In the genomic region with DNA sequence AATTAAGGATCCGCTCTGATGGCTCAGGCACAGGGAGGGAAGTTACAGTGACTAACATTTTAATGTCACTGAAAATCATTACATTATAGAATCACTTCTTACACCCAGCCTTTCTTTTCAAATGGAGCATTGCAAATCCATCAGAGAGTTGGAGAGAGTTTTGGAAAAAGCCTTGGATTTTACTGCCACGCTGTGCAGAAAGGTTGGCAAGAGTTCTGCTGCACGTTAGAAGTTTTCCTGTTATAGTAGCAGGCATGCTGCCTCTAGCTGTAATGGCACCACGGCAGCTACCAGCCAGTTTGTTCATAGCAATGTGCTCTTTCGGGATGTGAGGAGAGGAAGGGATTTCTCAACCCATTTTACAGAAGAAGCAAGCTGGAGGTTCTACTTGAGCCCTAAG, we compare ENCODE assay signal across 29 mouse cellular contexts. TPM values are rescaled to one million over a fixed set of nuclear protein-coding genes. Genes with fewer than 3 reads are reported as not detected.
A peak's percentile ranks its signal among the peaks of the same experiment; 100 is the strongest.
DNase-seq lines count a peak whose midpoint lies in the region; ATAC-seq and TF ChIP-seq lines count a peak whose summit lies in the region.
"Had no signal": no experiment of that assay in that cellular context is flagged by ENCODE, and none has a peak within 500 bp of the region (broad histone marks: within the 10 kb centered on the region; RNA-seq: fewer than 3 reads in every experiment).

No protein-coding gene starts in this region.

- peak overlapping the region; percentile 65 for H3K27ac ChIP-seq in forebrain, embryonic 16.5 days (ENCODE audit: low read length)
- H3K27ac ChIP-seq in forebrain, embryonic 12.5 days = no peak overlapping the region
- H3K27ac ChIP-seq in layer of hippocampus, adult 2 months = peak overlapping the region; percentile 29; the same call in 1 of the 2 replicates
- H3K27ac ChIP-seq: forebrain, embryonic 10.5 days; heart, embryonic 15.5 days; hindbrain, embryonic 10.5 days; hindbrain, embryonic 14.5 days; hindbrain, postnatal 0 days had no signal

- no peaks in the 10 kb centered on the region for H3K36me3 ChIP-seq in forebrain, embryonic 16.5 days (ENCODE audit: control insufficient read depth, insufficient read depth)
- no peaks in the 10 kb centered on the region for H3K36me3 ChIP-seq in forebrain, embryonic 12.5 days (replicated peaks)
- H3K36me3 ChIP-seq: forebrain, embryonic 10.5 days; G1E; heart, embryonic 12.5 days; heart, embryonic 15.5 days; hindbrain, embryonic 10.5 days had no signal

- no peak for DNase-seq in layer of hippocampus, adult 2 months (ENCODE audit: low spot score in 2 of 2)
- DNase-seq in layer of hippocampus, postnatal 25 days (ENCODE audit: extremely low spot score in 1 of 2, low spot score in 1 of 2) = no peak
- peak; percentile 40 for DNase-seq in right cerebral cortex, adult 18-20 months
- DNase-seq in right cerebral cortex, postnatal 25 days = no peak
- DNase-seq in telencephalon, adult 2 months (ENCODE audit: low read depth, low spot score) = peak; percentile 63
- no peak for DNase-seq in cerebellum, adult 8-10 months
- DNase-seq: adrenal gland, postnatal 10 days; adrenal gland, postnatal 36 days; B cell, adult 2 months; cerebellum, adult 11-12 months; cerebellum, adult 9-10 months; cerebellum, postnatal 14 days; gastrocnemius, postnatal 25 days; heart, adult 18-20 months; heart, postnatal 10 days; heart, postnatal 36 days had no signal

- no peak overlapping the region for H3K9ac ChIP-seq in forebrain, embryonic 16.5 days (replicated peaks; ENCODE audit: low read depth, low read length)
- no peak overlapping the region for H3K9ac ChIP-seq in forebrain, embryonic 12.5 days
- H3K9ac ChIP-seq: heart, embryonic 12.5 days; heart, embryonic 15.5 days; hindbrain, embryonic 14.5 days had no signal

- H3K9me3 ChIP-seq in forebrain, embryonic 16.5 days (ENCODE audit: control insufficient read depth, low read length) = no peaks in the 10 kb centered on the region
- no peaks in the 10 kb centered on the region; the same call in 1 of the 2 replicates for H3K9me3 ChIP-seq in forebrain, embryonic 12.5 days
- H3K9me3 ChIP-seq: forebrain, embryonic 10.5 days; heart, embryonic 15.5 days; hindbrain, embryonic 10.5 days had no signal

- ATAC-seq in forebrain, embryonic 16.5 days = no peak
- ATAC-seq in forebrain, embryonic 12.5 days (ENCODE audit: low FRiP score) = no peak
- ATAC-seq: hindbrain, postnatal 0 days; inflammation-experienced regulatory T-cells, adult 6 months; intestine, embryonic 16.5 days; Patski had no signal

- no peak overlapping the region for H3K4me2 ChIP-seq in forebrain, embryonic 16.5 days (ENCODE audit: low read length)
- no peak overlapping the region for H3K4me2 ChIP-seq in forebrain, embryonic 12.5 days
- H3K4me2 ChIP-seq: heart, embryonic 12.5 days; heart, embryonic 15.5 days; hindbrain, embryonic 14.5 days had no signal

- TF ChIP-seq CTCF in layer of hippocampus, adult 2 months (conservative IDR thresholded peaks at IDR 0.05) = 0 out of 2 replicates have a peak, but pooled peaks have one; percentile 3

- 64% methylated on average over 5 of the region's 5 CpGs for WGBS in forebrain, embryonic 16.5 days
- 83% methylated on average over 5 of the region's 5 CpGs for WGBS in forebrain, embryonic 12.5 days

- peaks cover 9% of the 10 kb centered on the region for H3K4me1 ChIP-seq in forebrain, embryonic 16.5 days (replicated peaks; ENCODE audit: control insufficient read depth, insufficient read depth, low read length)
- peaks cover 9% of the 10 kb centered on the region; the same call in 1 of the 2 replicates for H3K4me1 ChIP-seq in forebrain, embryonic 12.5 days
- H3K4me1 ChIP-seq: heart, embryonic 12.5 days; heart, embryonic 15.5 days had no signal

- H3K4me3 ChIP-seq in forebrain, embryonic 16.5 days (replicated peaks; ENCODE audit: low read length) = no peak overlapping the region
- no peak overlapping the region for H3K4me3 ChIP-seq in forebrain, embryonic 12.5 days (replicated peaks)
- no peak overlapping the region for H3K4me3 ChIP-seq in layer of hippocampus, adult 2 months
- H3K4me3 ChIP-seq: forebrain, embryonic 10.5 days; heart, embryonic 12.5 days; heart, embryonic 15.5 days; hindbrain, embryonic 10.5 days had no signal

- H3K27me3 ChIP-seq in forebrain, embryonic 16.5 days (replicated peaks; ENCODE audit: control insufficient read depth, insufficient read depth, low read length) = no peaks in the 10 kb centered on the region
- peaks cover 4% of the 10 kb centered on the region; the same call in 1 of the 2 replicates for H3K27me3 ChIP-seq in forebrain, embryonic 12.5 days
- H3K27me3 ChIP-seq: heart, embryonic 15.5 days had no signal

RNA-seq across cellular contexts. Expression of gene Cpxm2, which starts 20.2 kb away (rescaled TPM):
- polyA plus RNA-seq in forebrain, embryonic 16.5 days (2015; fragmentation: Nextera tagmentation; extraction: Ambion mirVana) = 1.5 and 3.0 TPM in 2 replicates
- polyA plus RNA-seq in forebrain, embryonic 12.5 days (2016; fragmentation: Nextera tagmentation; extraction: Ambion mirVana) = 3.1 and 5.1 TPM in 2 replicates
- 1 to 10 TPM; 1.1 to 2.5 TPM for total RNA-seq in layer of hippocampus, adult 2 months (2021)
- total RNA-seq in layer of hippocampus, postnatal 25 days (2021) = 1 to 10 TPM; 1.8 to 2.5 TPM
- total RNA-seq: CH12.LX had no signal
- polyA plus RNA-seq: G1E; inflammation-experienced regulatory T-cells, adult 6 months; Patski had no signal

Comparison
In these comparisons a context has a peak if more than half of its experiments do, and no peak if none do; other contexts are left out.
1. DNase-seq: peak in right cerebral cortex, adult 18-20 months (single experiment) and telencephalon, adult 2 months (single experiment); none in layer of hippocampus, adult 2 months (0 of 2), layer of hippocampus, postnatal 25 days (0 of 2), right cerebral cortex, postnatal 25 days (single experiment) and cerebellum, adult 8-10 months (single experiment).